Mouse (Mus musculus) ES-Bruce4 (cell line): ENCODE results near the gene Ovca2.

Source experiments
- CTCF ChIP-seq: IDR thresholded peaks from one replicate; pipeline ENCODE4 v1.8.1; 2011; ENCODE audit warnings: low read depth, low read length
- POLR2A ChIP-seq: IDR thresholded peaks from one replicate; pipeline ENCODE4 v1.8.1; 2011; ENCODE audit warnings: low read length; ENCODE audit not compliant: insufficient read depth

DNA sequence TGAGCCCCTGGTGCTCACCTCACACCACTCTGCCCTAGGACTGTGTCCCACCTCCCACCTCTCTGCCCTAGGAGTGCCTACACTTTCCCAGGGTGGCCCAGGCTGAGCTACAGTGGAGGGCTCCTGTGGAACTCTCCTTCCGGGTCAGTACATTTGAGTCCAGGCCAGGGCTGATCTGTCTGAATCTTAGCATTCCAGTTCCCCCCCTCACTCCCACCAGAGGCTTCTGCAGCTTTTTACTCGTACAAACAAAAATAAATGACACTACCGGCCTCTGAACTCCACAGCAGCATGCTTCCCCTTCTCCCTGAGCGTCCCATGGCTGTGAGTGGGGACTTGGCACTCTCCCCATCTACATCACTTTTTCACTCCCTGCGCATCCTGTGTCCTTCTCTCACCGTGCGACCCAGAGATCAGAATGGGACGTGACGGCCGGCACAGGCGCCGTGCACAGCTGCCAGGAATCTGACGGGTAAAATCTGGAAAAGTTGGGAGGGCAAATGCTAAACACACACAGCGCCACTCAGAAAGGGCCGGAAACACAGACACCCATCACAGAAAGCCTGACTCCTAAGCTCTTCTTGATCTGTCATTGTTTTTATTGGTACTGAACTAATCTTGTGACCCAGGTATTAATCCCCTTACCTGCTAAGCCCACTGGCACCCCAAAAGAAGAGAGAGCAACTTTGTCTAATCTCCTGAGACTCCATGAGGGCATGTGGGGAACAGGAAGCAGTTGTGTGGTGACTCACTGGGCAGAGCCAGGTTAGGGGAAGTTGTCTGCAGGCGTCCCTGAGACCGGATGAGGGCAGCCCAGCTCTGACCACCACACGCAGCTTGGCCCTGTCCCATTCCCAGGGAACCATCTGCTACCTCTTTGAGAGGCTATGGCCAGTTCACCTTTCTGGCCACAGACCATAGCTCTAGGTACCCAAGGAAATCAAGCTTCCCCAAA lies 25.8 kb downstream of the Ovca2 start:
- TF ChIP-seq POLR2A, result no peak
- TF ChIP-seq CTCF, result no peak
